Mouse (Mus musculus) neural tube, embryonic 11.5 days (tissue): ENCODE data around the gene Afap1. TPM values are rescaled to one million over a fixed set of nuclear protein-coding genes. Genes with fewer than 3 reads are reported as not detected.

ENCODE experiments used
- ATAC-seq: fragments of 200-750 bp; cut with Nextera tagmentation; 2 replicates; pipeline ENCODE4 v1.8.0; 2017; ENCODE audit warnings: moderate number of reproducible peaks, mild to moderate bottlenecking, moderate TSS enrichment, moderate library complexity; ENCODE audit not compliant: insufficient read depth, low FRiP score, low TSS enrichment
- DNase-seq: peaks from one replicate; pipeline ENCODE4 v3.0.0-alpha.2; 2015; ENCODE audit warnings: low spot score
- H3K27ac ChIP-seq: fragments of 300-500 bp; sonication (generic); 2 replicates; pipeline ENCODE4 v1.5.1; 2014; ENCODE audit warnings: low read depth, mild to moderate bottlenecking, low read length
- H3K27me3 ChIP-seq: fragments of 300-500 bp; sonication (generic); 2 replicates; pipeline ENCODE4 v1.6.1; 2014; ENCODE audit warnings: mild to moderate bottlenecking, low read length, mixed read lengths; ENCODE audit not compliant: control insufficient read depth, insufficient read depth
- H3K36me3 ChIP-seq: fragments of 300-500 bp; sonication (generic); 2 replicates; pipeline ENCODE4 v1.6.1; 2014; ENCODE audit warnings: mild to moderate bottlenecking, low read length, moderate library complexity, mixed read lengths; ENCODE audit not compliant: control insufficient read depth, insufficient read depth
- H3K4me1 ChIP-seq: fragments of 300-500 bp; sonication (generic); 2 replicates; pipeline ENCODE4 v1.6.1; 2014; ENCODE audit warnings: low read length, mixed read lengths; ENCODE audit not compliant: control insufficient read depth, insufficient read depth
- H3K4me2 ChIP-seq: fragments of 300-500 bp; sonication (generic); 2 replicates; pipeline ENCODE4 v1.6.1; 2014; ENCODE audit warnings: low read depth, mild to moderate bottlenecking, moderate library complexity
- H3K4me3 ChIP-seq: fragments of 300-500 bp; sonication (generic); 2 replicates; pipeline ENCODE4 v1.5.1; 2014; ENCODE audit warnings: low read depth, low read length
- H3K9ac ChIP-seq: fragments of 300-500 bp; sonication (generic); 2 replicates; pipeline ENCODE4 v1.6.1; 2014; ENCODE audit warnings: mild to moderate bottlenecking, low read length
- H3K9me3 ChIP-seq: fragments of 300-500 bp; sonication (generic); 2 replicates; pipeline ENCODE4 v1.6.1; 2016; ENCODE audit warnings: low read length; ENCODE audit not compliant: control insufficient read depth
- WGBS: fragments of 180-500 bp; shearing (Covaris S2); extraction: QIAGEN DNeasy Blood & Tissue Kit; methylation state at CpG from one replicate; pipeline ENCODE4 v1.1.7; 2014; 5-methylcytosine and 5-hydroxymethylcytosine counted together
- polyA plus RNA-seq: library from polyadenylated mRNA; unstranded; fragments of >200 nt; fragmentation: Nextera tagmentation; extraction: Ambion mirVana; gene quantifications from 2 replicates; pipeline ENCODE4 v1.2.1, GENCODE M21; 2014

Gene Afap1
- polyA plus RNA-seq, 1 experiment from 2014 or later: 61.8 TPM

DNA sequence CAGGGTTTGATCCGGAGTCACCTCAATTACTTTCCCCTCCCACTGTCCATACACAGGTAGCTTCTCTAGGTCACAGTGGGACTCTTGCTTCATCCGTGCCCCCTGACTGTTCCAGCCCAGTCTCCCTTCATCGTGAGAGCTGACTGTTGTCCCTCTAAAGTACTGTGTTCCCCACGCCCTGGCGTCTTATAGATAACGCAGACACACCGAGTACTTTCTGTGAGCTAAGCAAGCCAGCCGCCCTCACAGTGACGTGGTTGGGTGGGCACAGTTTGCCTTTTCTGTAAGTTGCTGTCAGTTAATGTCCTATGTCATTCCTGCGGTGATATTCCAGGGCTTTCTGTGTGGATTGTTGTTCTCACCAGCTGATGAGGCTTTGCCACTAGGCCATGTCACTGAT lies 39.9 kb downstream of the Afap1 start:
- Histone ChIP-seq H3K4me3 (no peak overlapping the region), H3K4me2 (no peak overlapping the region), H3K27me3 (no peaks in the 10 kb centered on the region), H3K4me1 (peaks cover under 1% of the 10 kb centered on the region; the same call in 1 of the 2 replicates), H3K9ac (no peak overlapping the region), H3K27ac (no peak overlapping the region), H3K9me3 (no peaks in the 10 kb centered on the region), H3K36me3 (no peaks in the 10 kb centered on the region; the same call in none of the 2 replicates)
- DNase-seq (no peak), ATAC-seq (no peak)
- 86% methylated on average over 10 of the region's 10 CpGs for WGBS

DNA sequence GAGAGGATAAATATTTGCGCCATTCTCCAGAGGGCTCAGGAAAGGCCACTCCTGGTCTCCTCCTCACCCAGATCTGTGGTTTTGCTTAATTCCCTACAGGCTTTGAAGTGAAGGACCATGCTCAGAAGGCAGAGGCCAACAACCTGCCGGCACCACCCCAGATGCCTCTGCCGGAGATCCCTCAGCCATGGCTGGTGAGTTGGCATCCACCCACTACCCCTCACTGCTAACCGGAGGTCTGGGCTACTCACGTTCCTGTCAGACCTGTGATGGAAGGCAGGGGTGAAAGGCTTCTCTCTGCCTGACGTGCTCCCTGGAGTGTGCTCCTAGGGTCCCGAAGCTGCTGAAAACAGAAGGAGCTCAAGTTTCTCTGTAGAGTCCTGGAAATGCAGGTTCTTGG lies 42.8 kb downstream of the Afap1 start:
- no peak for ATAC-seq
- H3K4me2 ChIP-seq: no peak overlapping the region
- no peak for DNase-seq
- 86% methylated on average over 7 of the region's 7 CpGs for WGBS
- H3K27ac ChIP-seq: no peak overlapping the region
- H3K27me3 ChIP-seq: no peaks in the 10 kb centered on the region
- H3K9ac ChIP-seq: no peak overlapping the region
- no peaks in the 10 kb centered on the region; the same call in none of the 2 replicates for H3K36me3 ChIP-seq
- no peaks in the 10 kb centered on the region for H3K9me3 ChIP-seq
- no peak overlapping the region for H3K4me3 ChIP-seq
- no peaks in the 10 kb centered on the region; the same call in 1 of the 2 replicates for H3K4me1 ChIP-seq

DNA sequence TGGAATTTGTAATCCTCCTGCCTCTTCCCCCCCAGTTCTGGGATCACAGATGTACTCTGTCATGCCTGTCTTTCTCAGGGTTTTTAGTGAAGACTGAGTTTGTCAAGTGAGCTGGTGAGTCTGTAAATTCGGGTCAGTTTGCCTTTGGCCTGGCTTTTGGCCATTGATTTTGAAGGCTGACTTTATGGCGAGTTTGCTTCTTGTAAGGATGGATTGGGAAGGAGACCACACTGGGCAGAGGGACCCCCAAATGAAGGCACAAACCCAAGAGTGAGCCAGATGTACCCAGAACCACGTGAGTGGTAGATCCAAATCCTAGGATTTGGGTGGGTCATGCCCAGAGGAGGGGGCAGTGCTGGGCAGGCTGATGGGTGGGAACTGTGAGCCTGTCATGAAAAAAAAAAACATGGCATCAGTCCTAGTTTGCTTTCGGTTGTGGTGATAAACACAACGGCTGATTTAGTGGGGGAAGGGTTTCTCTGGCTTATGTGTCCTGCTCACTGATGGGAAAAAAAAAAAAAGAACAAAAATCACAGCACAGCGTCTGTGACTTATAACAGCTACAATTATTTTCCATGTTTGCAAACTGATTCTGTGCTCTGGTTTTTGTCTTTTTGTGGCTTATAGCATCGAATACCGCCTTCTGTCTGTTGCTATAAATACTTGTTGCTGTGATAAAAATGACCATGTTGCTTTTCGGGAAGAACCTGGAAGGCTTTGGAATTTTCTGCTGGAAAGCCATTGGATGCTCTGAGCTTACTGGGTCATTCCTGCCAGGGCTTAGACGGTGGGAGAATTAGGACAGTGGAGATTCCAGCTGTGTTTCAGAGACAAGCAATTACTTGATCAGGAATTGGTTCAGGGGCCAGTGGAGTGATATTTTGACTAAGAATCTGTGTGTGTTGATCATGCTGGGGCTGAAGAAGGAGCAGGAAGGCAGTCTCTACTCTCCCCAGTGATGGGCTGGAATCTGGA lies 45.4 kb downstream of the Afap1 start:
- Histone ChIP-seq H3K36me3 (peaks cover 3% of the 10 kb centered on the region), H3K4me2 (no peak overlapping the region), H3K27ac (no peak overlapping the region), H3K4me3 (no peak overlapping the region), H3K9ac (no peak overlapping the region), H3K9me3 (no peaks in the 10 kb centered on the region), H3K27me3 (no peaks in the 10 kb centered on the region), H3K4me1 (no peaks in the 10 kb centered on the region)
- 82% methylated on average over 10 of the region's 10 CpGs for WGBS
- ATAC-seq (no peak), DNase-seq (no peak)

DNA sequence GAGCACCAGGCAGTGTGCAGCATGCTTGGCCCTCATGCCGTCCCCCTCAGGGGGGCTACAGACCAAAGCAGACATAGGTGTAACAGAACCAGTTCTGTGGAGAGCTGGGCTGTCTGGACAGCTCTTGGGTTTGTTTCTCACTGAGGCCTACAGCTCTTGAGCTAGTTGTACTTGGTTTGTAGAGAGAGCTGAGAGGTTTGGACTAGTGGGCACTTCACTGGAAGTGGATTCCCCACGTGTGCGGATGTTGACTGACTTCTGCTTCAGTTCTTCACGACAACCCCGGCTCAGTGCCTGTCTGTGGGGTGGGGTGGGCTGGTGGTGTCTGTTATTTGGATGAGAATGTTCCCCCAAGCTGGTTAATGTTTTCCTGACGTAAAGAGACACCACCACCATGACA lies 46.8 kb downstream of the Afap1 start:
- no peak overlapping the region for H3K4me2 ChIP-seq
- H3K27ac ChIP-seq: no peak overlapping the region
- WGBS: 85% methylated on average over 6 of the region's 6 CpGs
- no peaks in the 10 kb centered on the region for H3K4me1 ChIP-seq
- no peak overlapping the region for H3K4me3 ChIP-seq
- H3K9me3 ChIP-seq: no peaks in the 10 kb centered on the region
- H3K9ac ChIP-seq: no peak overlapping the region
- DNase-seq: no peak
- peaks cover 3% of the 10 kb centered on the region for H3K36me3 ChIP-seq
- H3K27me3 ChIP-seq: no peaks in the 10 kb centered on the region
- no peak for ATAC-seq

DNA sequence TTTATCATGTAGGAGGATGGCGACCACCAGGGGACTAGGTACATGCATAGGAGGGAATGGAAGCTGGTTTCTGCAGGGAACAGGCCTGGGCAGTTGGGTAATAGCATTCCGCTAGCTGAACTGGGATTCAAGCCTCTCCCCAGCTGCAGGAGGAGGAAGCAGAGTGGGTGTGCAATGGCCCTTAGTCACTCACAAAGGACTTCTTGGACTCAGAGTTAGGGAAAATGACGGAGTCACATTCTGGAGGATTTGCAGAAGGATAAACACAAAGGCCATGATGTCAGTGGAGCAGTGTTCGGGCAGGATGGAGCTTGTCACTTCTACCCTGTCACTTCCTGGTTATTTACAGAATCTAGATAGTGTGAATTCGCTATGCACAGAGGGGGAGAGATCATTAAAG lies 50.4 kb downstream of the Afap1 start:
- no peak overlapping the region for H3K4me3 ChIP-seq
- H3K9ac ChIP-seq: no peak overlapping the region
- H3K9me3 ChIP-seq: no peaks in the 10 kb centered on the region
- H3K27me3 ChIP-seq: no peaks in the 10 kb centered on the region
- H3K36me3 ChIP-seq: peaks cover 3% of the 10 kb centered on the region
- no peak for DNase-seq
- WGBS: 80% methylated on average over 5 of the region's 5 CpGs
- H3K4me1 ChIP-seq: no peaks in the 10 kb centered on the region
- H3K4me2 ChIP-seq: no peak overlapping the region
- ATAC-seq: no peak
- H3K27ac ChIP-seq: no peak overlapping the region

DNA sequence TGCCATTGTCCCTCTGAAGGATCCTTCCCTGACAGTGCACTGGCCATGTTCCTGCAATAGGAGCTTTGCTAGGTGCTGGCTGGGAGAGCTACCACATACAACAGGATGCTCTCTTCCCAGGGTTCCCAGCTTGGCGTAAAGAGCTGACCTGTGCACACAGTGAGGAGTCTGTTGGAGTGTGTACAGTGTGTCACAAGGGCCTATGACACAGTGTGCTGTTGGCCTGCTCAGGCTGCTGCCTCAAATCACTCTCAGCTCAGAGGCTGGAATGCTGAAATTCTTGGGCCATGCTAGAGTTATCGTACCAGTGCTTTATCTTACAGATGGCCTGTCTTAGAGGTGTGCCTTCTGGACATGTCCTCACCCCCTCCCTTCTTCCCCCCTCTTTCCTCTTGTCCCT lies 53.7 kb downstream of the Afap1 start:
- no peaks in the 10 kb centered on the region for H3K27me3 ChIP-seq
- no peak overlapping the region for H3K4me3 ChIP-seq
- WGBS: 98% methylated on average over 2 of the region's 2 CpGs
- ATAC-seq (no peak), DNase-seq (no peak)
- H3K4me1 ChIP-seq: no peaks in the 10 kb centered on the region
- no peak overlapping the region for H3K4me2 ChIP-seq
- H3K27ac ChIP-seq: no peak overlapping the region
- H3K9ac ChIP-seq: no peak overlapping the region
- H3K36me3 ChIP-seq: peaks cover 4% of the 10 kb centered on the region
- no peaks in the 10 kb centered on the region for H3K9me3 ChIP-seq

DNA sequence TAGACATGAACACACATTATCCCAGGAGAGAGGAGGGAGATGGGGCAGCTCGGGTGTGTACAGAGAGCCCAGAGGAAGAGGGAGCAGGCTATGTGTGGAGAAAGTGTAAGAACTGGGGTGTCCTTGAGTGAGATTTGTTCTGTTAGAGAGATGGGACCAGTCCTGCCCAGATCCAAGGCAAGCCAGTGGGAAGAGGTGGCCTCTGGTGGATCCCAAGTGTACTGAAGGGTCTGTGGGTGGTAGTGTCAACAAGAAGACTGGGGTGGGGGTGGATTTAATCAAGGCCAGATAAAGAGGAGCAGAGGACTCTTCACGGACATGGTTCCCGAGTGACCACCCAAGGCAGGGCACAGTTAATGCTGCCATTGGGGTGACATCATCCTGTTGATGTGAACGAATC lies 54.3 kb downstream of the Afap1 start:
- Histone ChIP-seq H3K9me3 (no peaks in the 10 kb centered on the region), H3K4me2 (no peak overlapping the region), H3K27me3 (no peaks in the 10 kb centered on the region), H3K4me1 (no peaks in the 10 kb centered on the region), H3K36me3 (peaks cover 4% of the 10 kb centered on the region), H3K9ac (no peak overlapping the region), H3K27ac (no peak overlapping the region), H3K4me3 (no peak overlapping the region)
- ATAC-seq: no peak
- DNase-seq: no peak
- 79% methylated on average over 4 of the region's 4 CpGs for WGBS

DNA sequence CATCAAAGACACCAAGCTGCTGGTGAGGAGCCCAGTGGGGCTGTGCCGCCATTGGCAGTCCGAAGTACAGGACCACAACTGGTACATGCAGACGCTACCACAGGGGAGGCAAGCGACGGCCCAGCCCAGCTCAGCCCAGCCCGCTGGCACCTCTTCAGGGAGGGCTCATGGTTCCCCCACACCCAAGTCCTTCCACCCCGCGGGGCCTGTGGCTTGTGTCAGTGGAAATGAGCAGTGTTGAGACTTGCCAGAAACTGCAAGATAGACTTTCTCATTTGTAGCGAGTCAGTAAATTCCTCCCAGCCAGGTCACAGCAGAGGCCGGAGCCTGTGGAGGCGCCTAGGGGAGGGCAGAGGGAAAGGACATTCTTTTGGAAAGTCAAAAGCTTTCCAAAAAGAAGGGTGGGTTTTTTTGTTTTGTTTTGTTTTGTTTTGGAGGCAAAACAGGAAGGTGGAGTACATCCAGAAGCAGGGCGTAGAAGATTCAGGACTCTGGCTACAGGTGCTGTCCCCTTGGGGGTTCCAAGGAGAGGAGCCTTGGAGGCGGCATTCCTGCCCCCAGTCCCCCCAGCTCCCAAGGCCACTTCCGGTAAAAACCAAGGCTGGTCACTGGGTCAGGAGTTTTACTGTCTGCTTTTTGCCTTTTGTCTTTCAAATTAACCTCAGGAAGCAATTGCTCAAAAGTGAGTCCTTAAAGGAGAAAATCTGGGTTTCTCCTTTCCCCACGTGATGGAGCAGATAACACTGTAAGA lies 55.3 kb downstream of the Afap1 start:
- Histone ChIP-seq H3K27ac (no peak overlapping the region), H3K27me3 (no peaks in the 10 kb centered on the region), H3K9ac (no peak overlapping the region), H3K4me2 (no peak overlapping the region), H3K36me3 (peaks cover 2% of the 10 kb centered on the region), H3K9me3 (no peaks in the 10 kb centered on the region), H3K4me3 (no peak overlapping the region), H3K4me1 (no peaks in the 10 kb centered on the region)
- 70% methylated on average over 15 of the region's 15 CpGs for WGBS
- no peak for ATAC-seq
- no peak for DNase-seq
